Mouse (Mus musculus) mesoderm, embryonic 11.5 days (tissue): ENCODE data around the gene Slc35e2.
"Not testable (repeated sequence)": the region's sequence is repeated elsewhere in the genome, so short reads cannot be mapped to it uniquely, and the experiment has no call there.

Experiments used
- DNase-seq: peaks from one replicate; pipeline ENCODE4 v3.0.0-alpha.2; 2012; ENCODE audit warnings: low read depth, low spot score

The Slc35e2 gene

DNA sequence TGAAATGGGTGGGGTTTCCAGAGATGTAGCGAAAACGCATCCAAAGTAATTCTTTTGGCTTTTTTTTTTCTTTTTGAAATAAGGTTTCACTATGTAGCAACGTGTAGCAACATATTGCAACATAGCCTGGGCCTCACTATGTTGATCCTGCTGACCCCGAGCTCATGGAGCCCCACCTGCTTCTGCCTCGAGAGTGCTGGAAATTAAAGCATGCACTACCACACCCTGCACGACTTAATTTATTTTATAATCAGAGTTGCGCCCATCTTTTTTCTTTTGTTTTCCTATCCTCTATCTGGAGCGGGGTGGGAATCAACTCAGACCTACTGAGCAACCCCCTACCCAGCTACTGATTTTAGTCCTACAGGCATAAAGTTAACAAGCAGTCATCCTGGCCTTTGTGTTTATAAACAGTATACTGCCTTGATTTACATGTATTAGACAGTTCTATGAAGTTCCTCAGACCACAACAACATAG, 68.4 kb downstream of the Slc35e2 start:
- no peak for DNase-seq

DNA sequence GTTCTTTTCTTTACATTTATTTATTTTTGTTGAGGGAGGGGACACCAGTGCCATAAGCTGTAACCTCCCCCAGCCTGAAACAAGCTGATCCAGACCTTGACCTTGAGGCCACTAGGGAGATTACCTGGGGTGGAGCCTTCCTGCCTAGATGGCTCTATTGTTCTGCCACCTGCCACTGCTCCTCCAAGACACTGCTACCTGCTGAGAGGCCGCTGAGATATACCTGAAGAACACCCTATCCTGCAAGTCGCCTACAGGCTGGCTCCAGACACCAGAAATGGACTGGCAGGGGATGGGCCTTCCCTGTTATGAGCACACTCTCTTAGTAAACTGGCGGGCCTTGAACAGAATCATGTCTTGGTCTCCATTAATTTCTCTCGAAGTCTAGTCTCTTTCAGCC, 69.0 kb downstream of the Slc35e2 start:
- not testable (repeated sequence) for DNase-seq

DNA sequence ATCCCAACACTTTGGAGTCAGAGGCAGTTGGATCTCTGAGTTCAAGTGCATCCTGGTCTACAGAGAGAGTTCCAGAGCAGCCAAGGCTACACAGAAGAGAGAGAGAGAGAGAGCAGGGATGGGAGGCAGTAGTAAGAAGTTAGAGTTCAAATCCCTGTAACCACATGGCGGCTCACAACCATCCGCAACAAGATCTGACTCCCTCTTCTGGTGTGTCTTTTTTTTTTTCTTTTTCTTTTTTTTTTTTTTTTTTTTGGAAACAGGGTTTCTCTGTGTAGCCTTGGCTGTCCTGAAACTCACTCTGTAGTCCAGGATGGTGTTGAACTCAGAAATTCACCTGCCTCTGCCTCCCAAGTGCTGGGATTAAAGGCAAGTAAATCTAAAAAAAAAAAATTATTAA, 70.9 kb downstream of the Slc35e2 start:
- DNase-seq = no peak
